Mouse (Mus musculus) MEL (cell line): ENCODE data around the gene Clca3a1. TPM values are rescaled to one million over a fixed set of nuclear protein-coding genes. Genes with fewer than 3 reads are reported as not detected.
A peak's percentile ranks its signal among the peaks of the same experiment; 100 is the strongest.

Experiments used
- DNase-seq: peaks from one replicate; pipeline ENCODE4 v3.0.0; 2011; ENCODE audit warnings: low read depth, low spot score
- H3K27ac ChIP-seq: 2 replicates; pipeline ENCODE4 v1.5.1; 2012; ENCODE audit warnings: low read depth, mild to moderate bottlenecking, control low read depth, low read length, moderate library complexity; ENCODE audit not compliant: control insufficient read depth
- H3K27me3 ChIP-seq, 2 experiments: fragments of 150-350 bp in 1 of 2; sonication (generic) in 1 of 2; 2 replicates each; pipeline ENCODE4 v1.6.1; 2012; ENCODE audit warnings: low read length in 2 of 2, mild to moderate bottlenecking in 2 of 2, improper control_type of control experiment in 1 of 2, moderate library complexity in 1 of 2; ENCODE audit not compliant: insufficient read depth in 2 of 2, control insufficient read depth in 1 of 2
- H3K36me3 ChIP-seq, 2 experiments: 2 replicates each; pipeline ENCODE4 v1.6.1; 2012 to 2014; ENCODE audit warnings: low read length in 2 of 2, improper control_type of control experiment in 1 of 2, inconsistent platforms in 1 of 2, mild to moderate bottlenecking in 1 of 2; ENCODE audit not compliant: insufficient read depth in 2 of 2, control insufficient read depth in 1 of 2
- H3K4me1 ChIP-seq, 2 experiments: fragments of 150-350 bp in 1 of 2; sonication (generic) in 1 of 2; 2 replicates each; pipeline ENCODE4 v1.6.1; 2012; ENCODE audit warnings: low read length in 2 of 2, improper control_type of control experiment in 1 of 2, mild to moderate bottlenecking in 1 of 2; ENCODE audit not compliant: insufficient read depth in 2 of 2, control insufficient read depth in 1 of 2
- H3K4me3 ChIP-seq, 2 experiments: fragments of 150-350 bp in 1 of 2; sonication (generic) in 1 of 2; 2 replicates each; pipeline ENCODE4 v1.5.1; 2012; ENCODE audit warnings: low read depth in 2 of 2, low read length in 2 of 2, mild to moderate bottlenecking in 2 of 2, moderate library complexity in 2 of 2, control low read depth in 1 of 2, improper control_type of control experiment in 1 of 2; ENCODE audit not compliant: control insufficient read depth in 1 of 2, insufficient read depth in 1 of 2
- H3K79me2 ChIP-seq: 2 replicates; pipeline ENCODE4 v1.6.1; 2012; ENCODE audit warnings: mild to moderate bottlenecking, low read length, moderate library complexity; ENCODE audit not compliant: control insufficient read depth, poor library complexity, insufficient read depth
- H3K9ac ChIP-seq: 2 replicates; pipeline ENCODE4 v1.6.1; 2012; ENCODE audit warnings: low read depth, mild to moderate bottlenecking, control low read depth, low read length, moderate library complexity; ENCODE audit not compliant: control insufficient read depth, poor library complexity, severe bottlenecking
- H3K9me3 ChIP-seq: fragments of 150-350 bp; sonication (generic); replicated peaks from 2 replicates; pipeline ENCODE4 v1.6.1; 2012; ENCODE audit warnings: mild to moderate bottlenecking, low read length, improper control_type of control experiment, moderate library complexity; ENCODE audit not compliant: insufficient read depth
- BHLHE40 ChIP-seq: IDR thresholded peaks from 2 replicates; pipeline ENCODE4 v1.6.1; 2012; ENCODE audit warnings: low read depth, mild to moderate bottlenecking, inconsistent platforms, low read length, improper control_type of control experiment, borderline replicate concordance
- CHD1 ChIP-seq: IDR thresholded peaks from 2 replicates; pipeline ENCODE4 v1.6.1; 2012; ENCODE audit warnings: low read depth, mild to moderate bottlenecking, inconsistent platforms, low read length, improper control_type of control experiment
- CHD2 ChIP-seq: IDR thresholded peaks from 2 replicates; pipeline ENCODE4 v1.6.1; 2011; ENCODE audit warnings: low read length, improper control_type of control experiment
- E2F4 ChIP-seq: IDR thresholded peaks from 2 replicates; pipeline ENCODE4 v1.6.1; 2011; ENCODE audit warnings: low read depth, low read length, improper control_type of control experiment, borderline replicate concordance
- EP300 ChIP-seq, 2 experiments: IDR thresholded peaks; 2 replicates each; pipeline ENCODE4 v1.6.1; 2011; ENCODE audit warnings: improper control_type of control experiment in 2 of 2, low read length in 2 of 2, low read depth in 1 of 2, mild to moderate bottlenecking in 1 of 2
- GABPA ChIP-seq: IDR thresholded peaks from 2 replicates; pipeline ENCODE4 v1.6.1; 2012; ENCODE audit warnings: low read depth, mild to moderate bottlenecking, inconsistent platforms, low read length, improper control_type of control experiment, moderate library complexity
- GATA1 ChIP-seq: IDR thresholded peaks from 2 replicates; pipeline ENCODE4 v1.6.1; 2011; ENCODE audit warnings: low read depth, low read length, improper control_type of control experiment
- HCFC1 ChIP-seq: IDR thresholded peaks from 2 replicates; pipeline ENCODE4 v1.6.1; 2012; ENCODE audit warnings: low read depth, mild to moderate bottlenecking, inconsistent platforms, low read length, improper control_type of control experiment, moderate library complexity
- JUND ChIP-seq: IDR thresholded peaks from 2 replicates; pipeline ENCODE4 v1.6.1; 2011; ENCODE audit warnings: low read depth, mild to moderate bottlenecking, improper control_type of control experiment, low read length
- KAT2A ChIP-seq: conservative IDR thresholded peaks from 2 replicates; pipeline ENCODE4 v1.6.1; 2012; ENCODE audit warnings: low read depth, low read length, improper control_type of control experiment, inconsistent platforms
- MAFK ChIP-seq: IDR thresholded peaks from 2 replicates; pipeline ENCODE4 v1.6.1; 2011; ENCODE audit warnings: low read depth, mild to moderate bottlenecking, low read length, improper control_type of control experiment, borderline replicate concordance
- MAZ ChIP-seq: IDR thresholded peaks from 2 replicates; pipeline ENCODE4 v1.6.1; 2012; ENCODE audit warnings: low read depth, mild to moderate bottlenecking, inconsistent platforms, low read length, improper control_type of control experiment
- MEF2A ChIP-seq: IDR thresholded peaks from 2 replicates; pipeline ENCODE4 v1.6.1; 2014; ENCODE audit warnings: low read depth, mild to moderate bottlenecking, inconsistent platforms, low read length, improper control_type of control experiment; ENCODE audit not compliant: poor library complexity, insufficient replicate concordance, severe bottlenecking; ENCODE audit errors: extremely low read depth
- MYB ChIP-seq: IDR thresholded peaks from 2 replicates; pipeline ENCODE4 v1.6.1; 2011; ENCODE audit warnings: mild to moderate bottlenecking, low read depth, low read length, improper control_type of control experiment
- MYC ChIP-seq: IDR thresholded peaks from 2 replicates; pipeline ENCODE4 v1.6.1; 2011; ENCODE audit warnings: low read depth, mild to moderate bottlenecking, low read length, improper control_type of control experiment, moderate library complexity
- POLR2AphosphoS2 ChIP-seq: IDR thresholded peaks from 2 replicates; pipeline ENCODE4 v1.6.1; 2011; ENCODE audit warnings: low read length, improper control_type of control experiment
- POLR2AphosphoS5 ChIP-seq: IDR thresholded peaks from 2 replicates; pipeline ENCODE4 v1.6.1; 2012; ENCODE audit warnings: low read depth, borderline replicate concordance, mild to moderate bottlenecking, inconsistent platforms, low read length, moderate library complexity, mixed read lengths
- RCOR1 ChIP-seq: IDR thresholded peaks from 2 replicates; pipeline ENCODE4 v1.6.1; 2012; ENCODE audit warnings: low read depth, mild to moderate bottlenecking, inconsistent platforms, low read length, improper control_type of control experiment
- SIN3A ChIP-seq: IDR thresholded peaks from 2 replicates; pipeline ENCODE4 v1.6.1; 2012; ENCODE audit warnings: low read length, improper control_type of control experiment, inconsistent platforms
- TAL1 ChIP-seq: IDR thresholded peaks from 2 replicates; pipeline ENCODE4 v1.6.1; 2012; ENCODE audit warnings: mild to moderate bottlenecking, inconsistent platforms, low read length, moderate library complexity, mixed read lengths
- TCF12 ChIP-seq: IDR thresholded peaks from 2 replicates; pipeline ENCODE4 v1.6.1; 2014; ENCODE audit warnings: low read depth, mild to moderate bottlenecking, inconsistent platforms, low read length, improper control_type of control experiment, moderate library complexity
- ZC3H11A ChIP-seq: IDR thresholded peaks from 2 replicates; pipeline ENCODE4 v1.6.1; 2012; ENCODE audit warnings: low read depth, mild to moderate bottlenecking, inconsistent platforms, low read length, improper control_type of control experiment
- ZKSCAN1 ChIP-seq: IDR thresholded peaks from 2 replicates; pipeline ENCODE4 v1.6.1; 2012; ENCODE audit warnings: low read depth, mild to moderate bottlenecking, inconsistent platforms, low read length, improper control_type of control experiment, moderate library complexity
- ZMIZ1 ChIP-seq: IDR thresholded peaks from 2 replicates; pipeline ENCODE4 v1.6.1; 2012; ENCODE audit warnings: low read depth, mild to moderate bottlenecking, inconsistent platforms, low read length, improper control_type of control experiment, moderate library complexity
- ZNF384 ChIP-seq: IDR thresholded peaks from 2 replicates; pipeline ENCODE4 v1.6.1; 2012; ENCODE audit warnings: low read depth, mild to moderate bottlenecking, inconsistent platforms, low read length, improper control_type of control experiment
- polyA plus RNA-seq, 2 experiments: library from polyadenylated mRNA; stranded (reverse) in 1 of 2; unstranded in 1 of 2; fragments of >175 nt in 1 of 2; fragments of >200 nt in 1 of 2; gene quantifications; 2 replicates each; pipeline versions ENCODE4 v1.2.1 to v1.2.4; 2012; ENCODE audit warnings: low replicate concordance in 2 of 2, low read depth in 1 of 2; ENCODE audit not compliant: insufficient read length in 2 of 2, insufficient read depth in 1 of 2, missing spikeins in 1 of 2
- total RNA-seq: library from RNA; depleted of rRNA; stranded (reverse); fragments of 300-350 nt; gene quantifications from 2 replicates; pipeline ENCODE4 v1.2.3, GENCODE M21; 2012

Gene Clca3a1
- total and polyA plus RNA-seq, 3 experiments, result 0.12 to 0.40 TPM; not detected in 1

DNA sequence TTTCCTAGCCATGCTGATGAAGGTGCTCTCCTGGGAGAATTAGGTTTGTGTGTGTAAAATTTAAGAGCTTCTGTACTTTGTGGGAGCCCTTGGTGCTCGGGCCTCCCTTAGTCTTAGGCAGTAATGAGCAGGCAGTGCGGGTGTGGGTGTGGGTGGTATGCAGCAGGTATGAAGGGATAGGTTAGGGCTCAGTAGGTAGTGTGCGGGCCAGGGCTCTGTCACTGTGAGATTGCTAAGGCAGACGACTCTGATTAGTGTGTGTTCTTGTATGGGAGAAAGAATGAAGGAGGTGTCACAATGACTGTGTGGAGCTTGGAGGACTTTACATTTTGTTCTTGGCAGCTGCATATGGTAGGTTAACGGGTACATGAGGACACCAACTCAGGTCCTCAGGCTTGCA, 74.6 kb downstream of the Clca3a1 start:
- H3K36me3 ChIP-seq, result peaks cover 6 to 16% of the 10 kb centered on the region in 2 experiments
- no peaks in the 10 kb centered on the region for H3K27me3 ChIP-seq
- no peak overlapping the region for H3K9ac ChIP-seq
- H3K27ac ChIP-seq, result no peak overlapping the region
- peaks cover 9 to 10% of the 10 kb centered on the region in 2 experiments for H3K4me1 ChIP-seq
- no peaks in the 10 kb centered on the region for H3K79me2 ChIP-seq
- H3K9me3 ChIP-seq, result no peaks in the 10 kb centered on the region
- no peak for DNase-seq
- TF ChIP-seq TCF12, result no peak
- TF ChIP-seq HCFC1, result no peak
- TF ChIP-seq ZNF384, result no peak
- TF ChIP-seq SIN3A, result no peak
- no peak for TF ChIP-seq POLR2AphosphoS2
- no peak for TF ChIP-seq POLR2AphosphoS5
- no peak for TF ChIP-seq MAFK
- TF ChIP-seq MAZ, result no peak
- TF ChIP-seq MYC, result no peak
- no peak for TF ChIP-seq ZKSCAN1
- TF ChIP-seq JUND, result no peak
- TF ChIP-seq KAT2A, result no peak
- TF ChIP-seq GABPA, result no peak
- TF ChIP-seq MEF2A, result no peak
- TF ChIP-seq CHD2, result no peak
- no peak for TF ChIP-seq ZC3H11A
- TF ChIP-seq CHD1, result no peak
- TF ChIP-seq BHLHE40, result no peak
- no peak for TF ChIP-seq TAL1
- H3K4me3 ChIP-seq, result no peak overlapping the region

DNA sequence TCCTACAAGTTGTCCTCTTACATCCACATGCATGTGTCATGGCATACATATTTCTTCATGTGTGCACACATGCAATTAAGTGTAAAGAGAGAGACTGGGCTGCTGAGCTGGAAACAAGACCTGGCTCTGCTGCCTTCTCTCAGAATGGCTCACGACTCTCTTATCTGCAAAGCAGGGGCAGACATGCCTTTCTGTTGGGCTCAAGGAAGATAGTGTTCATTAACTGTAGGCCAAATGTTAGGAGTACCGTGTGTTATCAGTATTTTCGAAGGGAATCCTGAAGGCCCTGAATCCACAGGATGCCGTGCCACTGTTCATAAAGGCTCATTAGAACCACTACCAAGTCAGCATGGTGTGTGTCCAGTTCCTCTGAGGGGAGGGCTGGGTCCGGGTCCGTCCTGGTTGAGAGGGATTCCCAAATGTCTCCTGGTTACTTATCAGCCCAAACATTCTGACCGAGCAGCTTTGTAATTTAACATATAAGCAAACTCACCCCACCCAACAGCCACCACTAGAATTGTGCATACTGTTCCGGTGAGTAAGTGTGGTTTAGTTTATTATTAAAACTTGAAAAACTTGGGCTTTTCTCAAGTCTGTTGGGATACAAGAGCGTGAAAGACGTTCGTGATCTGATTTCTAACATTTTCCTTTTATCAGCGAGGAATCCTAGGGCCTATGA, 77.5 kb downstream of the Clca3a1 start:
- Histone ChIP-seq H3K9ac (no peak overlapping the region), H3K9me3 (no peaks in the 10 kb centered on the region), H3K27ac (peak overlapping the region; percentile 28), H3K36me3 (peaks cover 0 to 16% of the 10 kb centered on the region in 2 experiments; a peak in 2 of 4 replicates), H3K4me3 (no peak overlapping the region), H3K27me3 (no peaks in the 10 kb centered on the region), H3K4me1 (peaks cover 9 to 10% of the 10 kb centered on the region in 2 experiments), H3K79me2 (no peaks in the 10 kb centered on the region)
- TF ChIP-seq TCF12 (peak; percentile 60; the same call in 1 of the 2 replicates), EP300 (IDR thresholded peaks at IDR 0.05; ENCODE audit: low read depth in 1 of 2, low read length in 2 of 2) (peak; percentile 77 to 82), GATA1 (peak; percentile 86), POLR2AphosphoS5 (no peak), E2F4 (no peak), MYB (0 out of 2 replicates have a peak, but pooled peaks have one; percentile 41), ZMIZ1 (no peak), TAL1 (peak; percentile 69), RCOR1 (0 out of 2 replicates have a peak, but pooled peaks have one; percentile 32)
- peak; percentile 66 for DNase-seq
